Mouse (Mus musculus) forebrain, embryonic 15.5 days (tissue): Measurements from ENCODE around the gene Lrtm1. TPM values are rescaled to one million over a fixed set of nuclear protein-coding genes. Genes with fewer than 3 reads are reported as not detected.

Experiments
- ATAC-seq: fragments of 200-750 bp; cut with Nextera tagmentation; replicated peaks from 2 replicates; pipeline ENCODE4 v1.8.0; 2017; ENCODE audit warnings: mild to moderate bottlenecking, moderate TSS enrichment, moderate library complexity
- H3K27ac ChIP-seq: fragments of 300-500 bp; sonication (generic); replicated peaks from 2 replicates; pipeline ENCODE4 v1.5.1; 2015; ENCODE audit warnings: mild to moderate bottlenecking, inconsistent platforms
- H3K27me3 ChIP-seq: fragments of 300-500 bp; sonication (generic); 2 replicates; pipeline ENCODE4 v1.6.1; 2015; ENCODE audit warnings: inconsistent platforms
- H3K36me3 ChIP-seq: fragments of 300-500 bp; sonication (generic); 2 replicates; pipeline ENCODE4 v1.6.1; 2015; ENCODE audit warnings: mild to moderate bottlenecking, inconsistent platforms
- H3K4me1 ChIP-seq: fragments of 300-500 bp; sonication (generic); 2 replicates; pipeline ENCODE4 v1.6.1; 2015; ENCODE audit warnings: inconsistent platforms
- H3K4me2 ChIP-seq: fragments of 300-500 bp; sonication (generic); replicated peaks from 2 replicates; pipeline ENCODE4 v1.6.1; 2015; ENCODE audit warnings: mild to moderate bottlenecking, inconsistent platforms
- H3K4me3 ChIP-seq: fragments of 300-500 bp; sonication (generic); 2 replicates; pipeline ENCODE4 v1.5.1; 2015; ENCODE audit warnings: mild to moderate bottlenecking, inconsistent platforms
- H3K9ac ChIP-seq: fragments of 300-500 bp; sonication (generic); replicated peaks from 2 replicates; pipeline ENCODE4 v1.6.1; 2015; ENCODE audit warnings: mild to moderate bottlenecking, inconsistent platforms
- H3K9me3 ChIP-seq: fragments of 300-500 bp; sonication (generic); 2 replicates; pipeline ENCODE4 v1.6.1; 2016; ENCODE audit warnings: inconsistent platforms
- WGBS: fragments of 180-500 bp; shearing (Covaris S2); methylation state at CpG from one replicate; pipeline ENCODE4 v1.1.7; 2015; ENCODE audit warnings: mixed read lengths; 5-methylcytosine and 5-hydroxymethylcytosine counted together
- polyA plus RNA-seq: library from polyadenylated mRNA; unstranded; fragments of >200 nt; fragmentation: Nextera tagmentation; extraction: Ambion mirVana; gene quantifications from 2 replicates; pipeline ENCODE4 v1.2.1, GENCODE M21; 2015

Lrtm1 gene
- 0.18 and 0.33 TPM in 2 replicates for polyA plus RNA-seq

DNA sequence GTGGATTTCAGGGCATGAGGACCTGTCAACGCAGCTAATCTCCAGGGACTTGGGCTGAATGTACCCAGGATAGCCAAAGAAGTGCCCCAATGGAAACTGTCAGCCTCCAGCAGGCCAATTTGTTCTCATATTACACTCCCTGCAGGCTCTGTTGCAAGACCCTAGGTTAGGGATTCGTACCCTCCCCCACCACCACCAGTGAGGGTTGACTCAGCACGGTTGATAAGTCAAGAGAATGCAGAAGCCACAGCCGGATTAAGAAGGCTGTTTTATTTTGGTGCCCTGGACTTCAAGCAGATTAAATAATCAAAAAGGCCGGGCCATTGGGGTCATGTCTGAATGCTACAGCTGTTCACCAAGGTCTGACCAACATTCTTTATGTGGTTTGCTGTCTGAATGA lies at the start of gene Lrtm1:
Gene Lrtm1, plus strand, starts transcription at position 326 of the 400 bp plus-strand sequence.
- no peaks in the 10 kb centered on the region for H3K9me3 ChIP-seq
- no peaks in the 10 kb centered on the region for H3K36me3 ChIP-seq
- H3K9ac ChIP-seq = no peak within 1 kb of the TSS
- H3K27ac ChIP-seq = no peak within 1 kb of the TSS
- no peak within 1 kb of the TSS for H3K4me3 ChIP-seq
- H3K27me3 ChIP-seq = no peaks in the 10 kb centered on the region
- 7% methylated on average over 5 of the region's 5 CpGs for WGBS
- peaks cover 6% of the 10 kb centered on the region for H3K4me1 ChIP-seq
- H3K4me2 ChIP-seq = no peak within 1 kb of the TSS
- ATAC-seq = no peak

DNA sequence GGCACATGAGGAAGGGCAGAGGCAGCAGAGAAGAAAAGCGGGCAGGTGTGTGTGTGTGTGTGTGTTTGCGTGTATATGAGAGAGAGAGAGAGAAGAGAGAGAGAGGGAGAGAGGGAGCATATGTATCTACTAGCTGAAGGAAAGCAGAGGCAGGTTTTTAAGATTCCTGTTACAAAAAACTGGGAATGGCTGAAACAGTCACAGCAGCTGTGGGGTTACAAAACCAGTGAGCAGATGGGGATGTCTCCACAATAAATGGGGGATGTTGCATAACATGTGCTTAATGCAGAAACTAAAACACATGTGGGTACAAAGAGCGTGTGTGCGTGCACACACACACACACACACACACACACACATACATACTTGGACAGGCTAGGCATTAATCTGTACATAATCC lies 48.8 kb upstream of the Lrtm1 start:
- Histone ChIP-seq H3K4me1 (no peaks in the 10 kb centered on the region), H3K4me2 (no peak overlapping the region), H3K4me3 (no peak overlapping the region), H3K9ac (no peak overlapping the region), H3K36me3 (no peaks in the 10 kb centered on the region), H3K9me3 (no peaks in the 10 kb centered on the region), H3K27ac (no peak overlapping the region), H3K27me3 (no peaks in the 10 kb centered on the region)
- ATAC-seq = no peak
- 82% methylated on average over 4 of the region's 4 CpGs for WGBS

DNA sequence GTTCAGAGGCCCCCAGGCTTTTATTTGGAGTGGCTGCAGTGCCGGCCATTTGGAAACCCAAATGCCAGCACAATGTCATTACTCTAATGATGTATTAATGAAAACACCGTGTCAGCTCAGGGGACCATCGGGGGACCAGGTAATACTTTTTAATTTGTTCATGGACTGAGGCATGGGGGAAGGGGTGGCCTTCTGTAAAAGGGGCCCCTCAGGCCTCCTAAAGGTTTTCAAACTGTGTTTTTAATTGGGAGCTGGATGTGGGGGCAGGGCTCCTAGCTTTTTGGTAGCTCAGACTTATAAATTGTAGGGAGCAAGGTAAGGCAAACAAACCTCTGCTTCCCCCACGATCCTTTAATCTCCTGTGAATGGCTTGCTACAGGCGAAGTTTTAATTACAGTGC lies 45.4 kb upstream of the Lrtm1 start:
- H3K9ac ChIP-seq = no peak overlapping the region
- no peaks in the 10 kb centered on the region for H3K9me3 ChIP-seq
- H3K27ac ChIP-seq = no peak overlapping the region
- no peaks in the 10 kb centered on the region for H3K36me3 ChIP-seq
- no peak overlapping the region for H3K4me2 ChIP-seq
- no peaks in the 10 kb centered on the region for H3K27me3 ChIP-seq
- WGBS = 10% methylated on average over 5 of the region's 5 CpGs
- no peak overlapping the region for H3K4me3 ChIP-seq
- no peaks in the 10 kb centered on the region for H3K4me1 ChIP-seq
- ATAC-seq = no peak

DNA sequence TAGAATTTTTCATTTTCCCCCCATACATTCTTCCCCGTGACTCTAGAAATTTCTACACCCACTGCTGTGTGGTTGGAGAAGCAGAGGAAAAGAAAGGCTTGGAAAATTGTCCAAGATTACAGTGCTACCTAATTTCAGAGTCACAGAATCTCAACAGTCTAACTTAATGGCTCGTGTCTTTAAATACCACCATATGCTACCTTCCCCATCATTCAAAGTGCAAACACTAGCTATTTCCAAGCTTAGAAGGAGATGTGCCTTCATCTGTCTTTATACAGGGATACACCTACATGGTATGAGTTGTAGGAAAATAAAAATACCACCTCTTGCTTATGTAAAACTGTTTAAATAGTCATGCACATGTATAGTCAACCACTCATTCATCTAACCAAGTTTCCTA lies 38.8 kb upstream of the Lrtm1 start:
- no peak for ATAC-seq
- Histone ChIP-seq H3K4me3 (no peak overlapping the region), H3K27ac (no peak overlapping the region), H3K27me3 (no peaks in the 10 kb centered on the region), H3K9me3 (no peaks in the 10 kb centered on the region), H3K36me3 (no peaks in the 10 kb centered on the region), H3K4me2 (no peak overlapping the region), H3K9ac (no peak overlapping the region), H3K4me1 (no peaks in the 10 kb centered on the region)
- 73% methylated on average over 2 of the region's 2 CpGs for WGBS

DNA sequence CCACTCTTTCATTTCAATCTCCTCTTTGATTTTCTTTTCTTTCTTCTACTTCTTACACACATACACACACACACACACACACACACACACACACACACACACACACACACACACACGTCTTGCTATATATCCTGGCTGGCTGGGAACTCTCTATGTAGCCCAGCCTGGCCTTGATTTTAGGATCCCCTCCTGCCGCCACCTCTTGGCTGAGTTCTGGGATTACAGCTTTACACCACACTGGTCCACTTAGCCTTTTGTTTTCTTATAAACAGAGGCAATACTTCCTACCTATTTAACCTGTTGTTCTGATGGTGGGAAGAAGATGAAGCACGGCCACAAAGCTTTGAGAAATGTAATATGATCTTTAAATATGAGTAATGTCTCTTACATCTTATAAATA lies 37.5 kb upstream of the Lrtm1 start:
- ATAC-seq = no peak
- Histone ChIP-seq H3K36me3 (no peaks in the 10 kb centered on the region), H3K4me2 (no peak overlapping the region), H3K4me1 (no peaks in the 10 kb centered on the region), H3K4me3 (no peak overlapping the region), H3K9ac (no peak overlapping the region), H3K9me3 (no peaks in the 10 kb centered on the region), H3K27me3 (no peaks in the 10 kb centered on the region), H3K27ac (no peak overlapping the region)
- WGBS = 22% methylated on average over 3 of the region's 3 CpGs

DNA sequence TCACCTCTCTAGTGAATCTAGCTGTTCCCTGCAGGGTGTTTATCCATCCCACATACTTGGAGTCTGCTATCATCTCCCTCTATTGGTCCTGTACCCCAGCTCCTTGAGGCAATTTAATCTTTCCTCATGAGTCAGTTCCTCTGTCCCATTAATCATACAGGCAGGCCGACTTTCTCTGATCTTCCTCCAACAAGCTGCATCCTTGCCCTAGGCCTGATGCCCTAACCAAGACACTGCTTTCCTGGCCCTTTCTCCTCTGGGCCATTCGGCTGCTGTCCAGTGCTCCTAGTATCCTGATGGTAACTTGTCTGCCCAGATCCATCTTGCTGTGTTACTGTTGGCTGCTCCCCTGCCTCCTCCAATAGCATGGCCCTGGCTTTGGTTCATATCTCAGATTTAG lies 33.7 kb upstream of the Lrtm1 start:
- ATAC-seq = no peak

DNA sequence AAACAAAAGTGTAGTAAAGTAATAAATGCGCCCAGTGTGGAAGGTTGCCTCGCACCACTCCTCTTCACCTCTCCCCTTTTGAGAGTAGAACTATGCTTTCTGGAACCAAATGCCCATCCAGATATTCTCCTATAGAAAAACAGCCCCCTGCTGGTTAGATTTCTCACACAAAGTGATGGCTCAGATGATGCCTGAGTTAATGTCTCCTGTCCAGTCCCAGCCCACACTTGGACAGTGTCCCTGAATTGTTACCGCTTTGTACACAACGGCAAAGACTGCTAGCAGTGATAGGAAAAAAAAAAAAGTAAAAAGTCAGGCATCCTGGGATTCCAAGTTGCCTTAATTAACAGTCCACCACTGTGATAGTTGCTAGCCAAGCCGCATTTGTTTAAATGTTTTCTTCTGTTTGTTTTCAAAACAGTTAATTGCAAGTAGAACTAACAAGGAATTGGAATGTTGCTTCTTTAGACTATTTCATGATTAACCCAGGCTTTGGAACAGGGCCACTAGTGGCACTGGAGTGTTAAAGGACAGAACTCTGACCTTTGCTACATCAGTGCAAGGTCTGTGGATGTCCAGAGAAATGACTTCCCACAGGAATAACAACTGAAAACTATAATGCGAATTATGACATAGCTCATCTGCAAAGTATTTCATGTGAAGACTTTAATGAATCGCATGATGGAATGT lies 29.7 kb upstream of the Lrtm1 start:
- 82% methylated on average over 7 of the region's 7 CpGs for WGBS
- Histone ChIP-seq H3K4me3 (no peak overlapping the region), H3K36me3 (no peaks in the 10 kb centered on the region), H3K9ac (no peak overlapping the region), H3K4me2 (no peak overlapping the region), H3K27ac (no peak overlapping the region), H3K27me3 (no peaks in the 10 kb centered on the region), H3K9me3 (no peaks in the 10 kb centered on the region), H3K4me1 (no peaks in the 10 kb centered on the region)
- no peak for ATAC-seq

More for the DNA sequence above, 33.7 kb upstream of the Lrtm1 start:
- Histone ChIP-seq H3K27me3 (no peaks in the 10 kb centered on the region), H3K9ac (no peak overlapping the region), H3K4me3 (no peak overlapping the region), H3K36me3 (no peaks in the 10 kb centered on the region), H3K4me1 (no peaks in the 10 kb centered on the region), H3K4me2 (no peak overlapping the region), H3K27ac (no peak overlapping the region), H3K9me3 (no peaks in the 10 kb centered on the region)
- 90% methylated on average over 2 of the region's 2 CpGs for WGBS

DNA sequence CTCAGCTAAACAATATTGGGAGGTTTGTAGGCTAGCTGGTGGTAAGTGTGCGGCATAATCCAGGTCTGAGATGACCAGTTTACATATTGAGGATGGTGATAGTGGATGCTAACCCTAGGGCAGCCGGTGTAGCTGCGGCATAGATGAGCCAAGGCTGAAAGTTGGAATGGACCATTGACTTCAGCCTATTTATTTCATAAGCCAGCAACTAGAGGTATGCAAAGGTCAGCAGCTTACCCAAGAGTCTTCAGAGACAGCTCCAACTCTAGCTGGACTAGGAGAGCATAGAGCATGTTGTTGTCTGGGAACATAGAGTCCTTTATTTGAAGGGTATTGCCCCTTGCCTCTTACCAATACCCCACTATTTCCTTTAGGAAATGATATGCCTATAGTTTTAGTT lies 21.4 kb upstream of the Lrtm1 start:
- H3K27ac ChIP-seq = no peak overlapping the region
- no peak overlapping the region for H3K9ac ChIP-seq
- H3K27me3 ChIP-seq = no peaks in the 10 kb centered on the region
- H3K4me3 ChIP-seq = no peak overlapping the region
- no peaks in the 10 kb centered on the region for H3K9me3 ChIP-seq
- WGBS = 93% methylated on average over 3 of the region's 3 CpGs
- no peaks in the 10 kb centered on the region for H3K4me1 ChIP-seq
- no peak overlapping the region for H3K4me2 ChIP-seq
- no peaks in the 10 kb centered on the region for H3K36me3 ChIP-seq
- ATAC-seq = no peak

DNA sequence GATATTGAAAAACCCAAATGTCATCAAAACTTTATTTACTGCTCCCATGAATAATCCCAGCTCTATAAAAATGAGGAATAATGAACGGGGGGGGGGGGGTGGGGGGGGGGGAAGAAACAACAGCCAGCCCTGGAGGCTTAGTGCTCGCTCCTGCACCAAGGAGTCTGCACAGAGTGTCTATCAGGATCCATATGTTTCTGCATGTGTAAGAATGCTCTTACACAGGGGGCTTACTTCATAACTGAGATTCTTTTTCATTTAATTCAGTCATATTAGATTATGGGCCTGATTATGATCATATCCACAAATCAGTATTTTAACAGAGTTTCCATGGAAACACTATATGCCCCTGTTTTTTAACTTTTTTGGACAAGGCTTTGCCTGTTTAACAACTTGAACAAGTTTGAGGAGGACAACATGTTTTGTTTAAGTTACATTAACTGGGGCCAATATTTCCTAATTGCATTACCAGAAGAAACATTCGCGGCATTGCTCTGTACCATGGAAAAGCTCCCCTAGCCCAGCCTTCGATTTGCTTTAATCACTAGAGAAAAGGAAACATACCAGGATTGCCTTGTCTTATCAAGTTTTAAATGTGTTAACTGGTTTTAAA lies 12.7 kb upstream of the Lrtm1 start:
- WGBS = 85% methylated on average over 4 of the region's 5 CpGs
- no peak for ATAC-seq
- Histone ChIP-seq H3K9ac (no peak overlapping the region), H3K36me3 (no peaks in the 10 kb centered on the region), H3K4me1 (0 out of 2 replicates have a peak, but pooled peaks cover 3% of the 10 kb centered on the region), H3K4me2 (no peak overlapping the region), H3K4me3 (no peak overlapping the region), H3K27ac (no peak overlapping the region), H3K9me3 (no peaks in the 10 kb centered on the region), H3K27me3 (no peaks in the 10 kb centered on the region)

DNA sequence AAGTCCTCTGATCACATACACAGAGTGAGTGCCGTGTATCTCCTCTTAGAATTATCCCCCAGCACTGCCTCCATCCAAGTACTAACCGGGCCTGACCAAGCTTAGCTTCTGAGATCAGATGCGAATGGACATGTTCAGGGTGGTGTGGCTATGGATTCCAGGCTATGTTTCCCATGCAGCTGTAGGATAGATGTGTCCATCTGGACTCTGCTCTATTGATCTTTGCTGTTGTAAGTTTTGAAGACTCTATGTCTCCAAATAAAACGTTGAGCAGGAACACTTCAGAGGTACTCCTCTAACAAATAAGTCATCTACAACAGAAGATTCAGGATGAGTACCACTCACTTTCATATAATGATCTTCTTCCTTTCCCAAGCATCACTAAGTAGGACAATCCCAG lies 8.4 kb upstream of the Lrtm1 start:
- Histone ChIP-seq H3K36me3 (no peaks in the 10 kb centered on the region), H3K27me3 (no peaks in the 10 kb centered on the region), H3K4me1 (0 out of 2 replicates have a peak, but pooled peaks cover 3% of the 10 kb centered on the region), H3K4me3 (no peak overlapping the region), H3K27ac (no peak overlapping the region), H3K9ac (no peak overlapping the region), H3K9me3 (no peaks in the 10 kb centered on the region), H3K4me2 (no peak overlapping the region)
- 91% methylated on average over 4 of the region's 4 CpGs for WGBS
- ATAC-seq = no peak

DNA sequence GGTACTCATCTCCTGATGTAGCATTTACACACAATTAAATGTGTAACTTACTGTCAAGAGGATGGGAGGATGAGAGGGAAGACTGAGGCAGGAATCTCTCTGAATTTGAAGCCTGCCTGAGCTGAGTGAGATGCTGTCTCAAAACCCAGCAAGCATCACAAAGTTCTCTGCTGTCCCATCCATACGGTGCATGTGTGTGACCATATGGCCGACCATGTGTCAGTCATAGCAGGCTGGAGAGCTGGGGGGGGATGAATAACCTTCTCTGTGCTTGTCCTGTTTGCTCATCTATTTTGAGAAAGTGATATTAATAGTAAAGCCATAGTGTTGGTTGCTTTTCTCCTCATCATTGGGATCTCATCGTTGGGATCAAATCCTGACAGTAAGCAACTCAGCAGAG lies 4.8 kb upstream of the Lrtm1 start:
- WGBS = 82% methylated on average over 3 of the region's 3 CpGs
- Histone ChIP-seq H3K4me2 (no peak overlapping the region), H3K9ac (no peak overlapping the region), H3K4me3 (no peak overlapping the region), H3K9me3 (no peaks in the 10 kb centered on the region), H3K27me3 (no peaks in the 10 kb centered on the region), H3K27ac (no peak overlapping the region), H3K4me1 (peaks cover 10% of the 10 kb centered on the region), H3K36me3 (no peaks in the 10 kb centered on the region)
- ATAC-seq = no peak

DNA sequence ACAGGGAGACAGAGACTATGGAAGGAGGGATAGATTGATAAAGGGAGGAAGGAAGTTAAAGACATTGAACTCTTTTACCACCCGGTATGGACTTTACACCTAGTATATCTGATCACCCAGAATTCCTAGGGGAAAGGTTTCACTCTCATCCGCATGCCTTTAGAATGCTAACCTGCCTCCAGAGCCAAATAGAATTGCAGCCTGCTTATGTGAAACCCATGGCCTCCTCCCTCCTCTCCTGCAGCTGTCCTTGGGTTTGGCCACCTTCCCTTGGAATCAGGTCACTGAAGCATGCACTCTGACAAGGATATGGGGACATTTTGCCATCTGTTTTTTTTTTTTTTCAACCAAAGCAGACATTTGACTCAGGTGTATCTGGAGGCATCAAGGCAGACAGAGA lies 3.3 kb upstream of the Lrtm1 start:
- no peaks in the 10 kb centered on the region for H3K9me3 ChIP-seq
- no peak overlapping the region for H3K27ac ChIP-seq
- H3K4me3 ChIP-seq = no peak overlapping the region
- WGBS = 96% methylated on average over 2 of the region's 2 CpGs
- H3K9ac ChIP-seq = no peak overlapping the region
- no peak overlapping the region for H3K4me2 ChIP-seq
- no peak for ATAC-seq
- H3K4me1 ChIP-seq = peaks cover 10% of the 10 kb centered on the region
- no peaks in the 10 kb centered on the region for H3K27me3 ChIP-seq
- H3K36me3 ChIP-seq = no peaks in the 10 kb centered on the region

DNA sequence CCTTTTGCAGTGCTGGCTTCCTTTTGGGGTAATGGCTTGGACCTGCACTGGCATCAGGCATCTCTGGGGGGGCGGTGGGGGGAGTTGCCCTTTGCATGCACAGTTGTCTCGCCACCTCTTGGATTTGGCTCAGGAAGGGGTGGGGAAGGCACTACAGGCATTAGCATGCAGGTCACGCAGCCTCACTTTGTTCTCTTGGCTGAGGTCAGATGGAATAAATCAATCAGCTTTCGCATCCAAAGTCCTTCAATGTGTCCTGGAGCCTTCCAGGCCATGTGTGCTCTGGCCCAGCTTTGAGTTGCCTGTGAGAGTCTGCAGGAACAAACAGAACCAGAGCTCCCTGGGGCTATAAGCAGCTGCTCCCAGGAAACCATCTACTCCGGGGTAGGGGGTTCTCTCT lies 2.1 kb upstream of the Lrtm1 start:
- H3K27ac ChIP-seq = no peak overlapping the region
- WGBS = 42% methylated on average over 5 of the region's 5 CpGs

More for the DNA sequence above, 2.1 kb upstream of the Lrtm1 start:
- H3K36me3 ChIP-seq = no peaks in the 10 kb centered on the region
- H3K4me2 ChIP-seq = no peak overlapping the region
- no peak; the same call in 1 of the 2 replicates for ATAC-seq
- no peak overlapping the region for H3K4me3 ChIP-seq
- H3K9me3 ChIP-seq = no peaks in the 10 kb centered on the region
- no peaks in the 10 kb centered on the region for H3K27me3 ChIP-seq
- peaks cover 6% of the 10 kb centered on the region for H3K4me1 ChIP-seq
- H3K9ac ChIP-seq = no peak overlapping the region
